Mouse (Mus musculus): Measurements from ENCODE around the gene Amd1.

Gene Amd1

DNA sequence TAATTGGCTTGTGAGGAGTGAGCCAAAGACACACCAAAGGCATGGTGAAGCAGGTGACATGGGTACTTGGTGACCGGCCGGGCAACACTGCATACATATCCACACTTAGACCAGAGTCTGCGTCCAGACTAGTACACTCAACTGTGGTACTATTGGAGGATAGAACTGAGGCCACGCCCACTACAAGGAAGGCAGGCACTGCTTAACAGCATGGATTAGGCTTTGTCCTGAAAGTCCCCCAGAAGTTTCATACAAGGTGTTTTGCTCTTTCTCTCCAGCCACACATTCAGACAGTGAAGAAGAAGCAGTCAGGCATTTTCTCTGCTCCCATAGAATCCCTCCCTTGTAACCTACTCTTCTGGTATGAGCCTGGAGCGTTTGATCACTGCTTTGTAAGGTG, 45.3 kb downstream of the Amd1 start:
- peak; percentile 51; the same call in 1 of the 2 replicates for ATAC-seq (ENCODE audit: low TSS enrichment)

DNA sequence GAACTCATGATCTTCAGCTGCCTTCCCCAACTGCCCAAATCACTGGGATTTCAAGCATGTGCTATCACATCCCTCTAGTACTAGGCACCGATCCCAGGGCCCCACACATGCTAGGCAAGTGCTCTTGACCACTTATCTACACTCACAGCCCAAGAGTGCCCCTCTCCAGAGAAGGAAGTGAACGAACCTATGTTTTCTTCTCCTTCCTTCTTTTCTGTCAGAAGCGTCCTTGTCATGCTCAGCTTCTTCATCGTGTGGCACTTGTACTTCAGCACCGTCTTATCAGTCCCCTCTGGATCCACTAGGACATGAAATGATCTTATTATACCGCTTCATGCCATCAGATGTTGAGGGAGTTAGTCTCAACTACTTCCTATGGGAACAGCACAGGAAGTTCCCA, 51.0 kb downstream of the Amd1 start:
- no peak for ATAC-seq (ENCODE audit: low TSS enrichment)

DNA sequence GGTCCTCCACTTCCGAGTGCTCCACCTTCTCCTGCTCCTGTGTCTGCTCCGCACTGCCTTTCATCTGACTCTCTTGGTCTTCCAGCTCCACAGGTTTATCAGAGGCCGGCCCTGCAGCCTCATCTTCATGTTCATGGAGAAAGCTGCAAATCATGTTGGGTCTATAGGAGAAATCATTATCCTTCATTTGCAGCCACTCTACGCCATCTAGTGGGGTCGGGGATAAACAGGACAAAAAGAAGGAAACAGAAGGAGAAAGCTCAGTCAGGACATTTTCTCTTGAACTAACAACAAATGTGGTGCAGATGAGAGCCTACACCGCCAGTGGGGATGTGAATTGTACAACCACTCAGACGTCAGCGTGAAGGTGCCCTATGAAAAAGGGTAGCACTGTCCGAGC, 52.4 kb downstream of the Amd1 start:
- ATAC-seq (ENCODE audit: low TSS enrichment): no peak; the same call in 1 of the 2 replicates

DNA sequence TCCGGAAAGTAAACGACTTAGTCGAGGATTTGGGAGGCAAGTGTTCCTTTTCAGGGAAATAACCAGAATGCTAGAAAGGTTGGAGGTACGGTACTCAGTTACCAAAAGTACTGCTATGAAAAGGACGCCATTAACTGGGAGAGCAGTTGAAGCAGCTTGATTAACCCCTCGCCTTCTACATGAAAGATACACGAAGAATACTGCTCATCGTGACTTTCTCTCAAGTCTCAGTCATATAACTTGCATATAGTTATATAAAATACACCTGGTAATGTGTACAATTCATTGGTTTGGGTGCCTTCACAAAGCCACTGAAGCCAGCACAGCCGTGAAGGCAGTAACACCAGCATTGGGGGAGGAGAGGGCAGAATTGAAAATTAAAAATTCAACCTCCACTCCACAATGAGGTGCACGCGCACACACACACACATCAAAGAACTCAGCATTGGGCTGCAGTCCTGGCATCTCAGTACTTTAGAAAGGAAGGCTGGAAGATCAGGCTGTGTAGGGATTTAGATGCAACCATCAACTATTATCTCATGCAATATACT, 54.7 kb downstream of the Amd1 start:
- peak; percentile 26 for ATAC-seq (ENCODE audit: low TSS enrichment)

DNA sequence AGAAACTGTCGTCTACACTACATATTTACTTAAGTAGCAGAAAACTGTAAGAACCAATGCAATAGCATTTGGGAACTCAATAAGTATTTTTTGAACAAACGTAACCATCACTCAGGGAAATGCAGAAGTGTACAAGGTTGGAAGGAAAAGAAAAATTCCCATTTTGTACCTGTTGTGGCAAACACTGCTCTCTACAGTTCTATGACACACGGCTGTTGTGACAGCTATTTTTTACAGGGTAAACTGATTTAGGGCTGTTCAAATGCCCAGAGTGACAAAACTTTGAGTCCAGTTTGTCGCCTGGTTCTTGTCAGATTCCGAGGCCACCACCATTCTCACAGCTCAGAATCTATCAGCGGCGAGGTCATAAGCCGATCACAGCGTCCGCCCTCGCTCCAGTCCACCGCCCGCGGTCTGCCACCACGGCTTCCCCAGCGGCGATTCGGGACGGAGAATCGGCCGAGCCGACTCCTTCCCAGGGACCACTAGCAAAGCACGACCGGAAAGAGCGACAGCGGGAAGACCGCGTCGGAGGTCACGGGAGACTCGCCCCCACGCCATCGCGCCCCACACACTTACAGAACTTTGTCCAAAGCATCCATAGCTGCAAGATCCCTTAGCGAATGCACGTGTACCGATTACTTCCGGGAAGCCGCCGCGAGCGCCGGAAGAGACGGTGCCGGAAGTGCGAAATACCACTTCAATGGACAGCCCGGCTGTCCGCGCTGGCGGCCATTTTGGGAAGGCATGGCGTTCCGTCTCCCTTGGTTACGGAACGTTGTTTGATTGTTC, 55.4 kb downstream of the Amd1 start, which contains the start of gene Rpf2:
Rpf2 (minus strand) TSS at position 663 of the 792 bp plus-strand sequence.
- ATAC-seq (ENCODE audit: low TSS enrichment): peak; percentile 96

DNA sequence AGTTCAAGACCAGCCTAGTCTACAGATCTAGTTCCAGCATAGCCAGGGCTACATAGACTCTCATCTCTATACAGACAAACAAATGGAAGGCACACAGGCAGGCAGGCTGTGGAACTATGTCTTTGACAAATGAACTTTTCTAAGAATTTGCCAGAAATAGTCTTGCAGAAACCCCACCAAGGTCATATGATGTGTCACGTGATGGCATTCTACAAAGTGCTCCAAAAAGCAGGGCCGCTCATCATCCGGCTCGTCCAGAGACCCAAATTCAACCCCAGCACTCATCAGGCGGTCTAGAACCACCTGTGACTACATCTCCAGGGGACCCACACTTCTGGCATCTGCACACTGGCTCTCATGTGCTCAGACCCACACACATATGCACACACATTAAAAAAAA, 64.2 kb downstream of the Amd1 start:
- no peak for ATAC-seq (ENCODE audit: low TSS enrichment)

Data from frontal cortex, adult (tissue).